Mouse (Mus musculus): ENCODE data around the gene Skiv2l.

Gene Skiv2l

DNA sequence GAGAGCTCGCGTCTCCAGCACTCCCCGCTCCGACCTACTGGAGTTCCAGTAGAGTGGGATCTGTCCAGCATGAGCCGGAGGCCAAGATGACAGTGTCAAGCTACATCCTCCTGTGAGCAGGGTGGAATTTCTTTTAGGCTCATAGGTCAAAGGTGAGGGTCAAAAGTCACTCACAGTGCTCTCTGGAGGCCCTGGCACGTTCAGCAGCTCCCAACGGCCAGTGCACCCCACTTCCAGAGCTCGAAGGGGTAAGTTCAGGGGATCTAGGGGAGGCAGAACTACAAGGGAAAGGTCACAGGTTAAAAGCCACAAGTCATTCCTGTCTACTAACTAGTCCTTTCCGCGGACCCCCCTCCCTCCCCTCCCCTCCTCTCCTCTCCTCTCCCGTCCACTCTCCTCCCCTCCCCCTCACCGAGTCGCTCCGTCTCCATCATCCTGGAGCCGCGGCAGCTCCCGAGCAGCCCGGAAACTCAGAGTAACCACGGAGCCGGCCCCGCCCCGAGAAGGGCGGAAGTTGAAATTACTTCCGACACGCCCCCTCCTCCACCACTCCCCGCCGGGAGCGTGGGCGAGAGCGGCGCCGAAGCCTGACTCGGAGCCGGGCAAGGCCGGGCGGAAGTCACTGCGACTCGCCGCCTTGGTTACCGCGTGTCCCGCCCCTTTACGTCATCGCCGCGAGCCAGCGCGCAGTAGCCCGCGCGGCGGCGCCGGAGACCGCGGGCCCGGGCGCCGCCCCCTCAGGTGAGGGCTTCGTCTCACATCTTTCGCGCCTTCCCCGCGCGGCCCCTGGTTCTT lies at the start of gene Skiv2l, which contains the start of gene Nelfe:
Skiv2l (minus strand) TSS at position 489 of the 795 bp plus-strand sequence.
Nelfe (plus strand) TSS at position 670 of the 795 bp plus-strand sequence.
- DNase-seq, result peak; percentile 99

DNA sequence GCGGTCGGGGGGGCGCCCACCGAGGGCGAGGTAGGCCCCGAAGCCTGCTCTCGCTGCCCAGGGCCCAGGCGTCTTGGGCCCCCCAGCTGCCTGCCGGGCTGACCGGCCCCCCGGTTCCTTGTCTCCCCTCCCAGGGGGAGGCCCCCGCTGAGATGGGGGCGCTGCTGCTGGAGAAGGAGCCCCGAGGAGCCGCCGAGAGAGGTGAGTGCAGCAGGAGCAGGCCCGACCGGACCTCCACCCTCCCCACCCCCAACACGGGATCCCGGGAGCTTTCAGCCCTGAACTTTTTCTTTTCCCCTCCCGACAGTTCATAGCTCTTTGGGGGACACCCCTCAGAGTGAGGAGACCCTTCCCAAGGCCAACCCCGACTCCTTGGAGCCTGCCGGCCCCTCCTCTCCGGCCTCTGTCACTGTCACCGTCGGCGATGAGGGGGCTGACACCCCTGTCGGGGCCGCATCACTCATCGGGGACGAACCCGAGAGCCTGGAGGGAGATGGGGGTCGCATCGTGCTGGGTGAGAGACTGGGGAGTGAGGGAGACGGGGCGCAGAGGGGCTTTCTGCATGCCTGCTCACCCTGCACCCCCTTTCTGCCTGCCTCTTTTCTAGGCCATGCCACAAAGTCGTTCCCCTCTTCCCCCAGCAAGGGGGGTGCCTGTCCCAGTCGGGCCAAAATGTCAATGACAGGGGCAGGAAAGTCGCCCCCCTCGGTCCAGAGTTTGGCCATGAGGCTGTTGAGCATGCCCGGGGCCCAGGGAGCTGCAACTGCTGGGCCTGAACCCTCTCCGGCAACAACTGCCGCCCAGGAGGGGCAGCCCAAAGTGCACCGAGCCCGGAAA lies 49.3 kb upstream of the Skiv2l start:
- peak; percentile 67 for DNase-seq

- no peak for DNase-seq
These were observed 48.7 kb upstream of the Skiv2l start for GRCm38 (mm10) chr17:34898706-34899052.

- DNase-seq, result peak; percentile 86
These were observed 48.2 kb upstream of the Skiv2l start, which contains the start of the genes C2 and Ehmt2 for GRCm38 (mm10) chr17:34898160-34898586. C2 (minus strand) TSS chr17:34898265. Ehmt2 (plus strand) TSS chr17:34898469.

DNA sequence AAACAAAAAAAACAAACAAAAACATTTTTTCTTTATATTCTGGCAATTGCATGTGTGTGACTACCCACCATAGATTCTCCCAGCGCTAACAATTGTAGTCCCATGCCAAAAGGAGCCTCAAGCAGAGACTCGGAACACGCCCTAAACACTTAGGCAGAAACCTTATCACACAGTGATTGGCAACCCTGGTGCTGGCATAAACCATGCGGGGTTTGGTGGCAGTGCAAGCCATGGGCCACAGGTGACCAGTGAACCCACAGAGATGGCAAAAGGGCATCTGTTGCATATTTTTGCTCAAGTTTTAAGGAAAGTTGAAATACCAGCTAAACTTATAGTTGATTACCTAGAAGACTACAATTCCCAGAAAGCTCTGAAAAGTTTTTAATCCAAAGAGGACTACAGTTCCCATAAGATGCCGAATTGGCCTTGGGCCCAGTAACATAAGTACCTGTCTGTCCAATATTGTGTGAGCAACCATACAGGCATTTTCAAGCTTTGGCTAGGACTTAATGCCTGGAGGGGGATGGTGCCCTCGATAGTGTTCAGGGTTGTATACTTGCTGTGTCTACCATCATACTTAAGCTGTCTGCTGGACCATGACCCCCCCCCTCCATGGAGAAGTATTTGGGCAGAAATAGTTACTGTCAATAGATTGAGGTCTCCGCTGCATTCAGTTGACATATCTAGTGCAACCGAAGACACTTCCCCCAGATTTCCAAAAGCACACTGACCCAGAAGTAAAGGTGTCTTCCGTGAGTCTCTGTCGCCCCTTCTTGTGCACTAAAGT lies 47.6 kb upstream of the Skiv2l start:
- no peak for DNase-seq

GRCm38 (mm10) chr17:34896366-34896765 lies 46.4 kb upstream of the Skiv2l start:
- DNase-seq, result peak; percentile 52

DNA sequence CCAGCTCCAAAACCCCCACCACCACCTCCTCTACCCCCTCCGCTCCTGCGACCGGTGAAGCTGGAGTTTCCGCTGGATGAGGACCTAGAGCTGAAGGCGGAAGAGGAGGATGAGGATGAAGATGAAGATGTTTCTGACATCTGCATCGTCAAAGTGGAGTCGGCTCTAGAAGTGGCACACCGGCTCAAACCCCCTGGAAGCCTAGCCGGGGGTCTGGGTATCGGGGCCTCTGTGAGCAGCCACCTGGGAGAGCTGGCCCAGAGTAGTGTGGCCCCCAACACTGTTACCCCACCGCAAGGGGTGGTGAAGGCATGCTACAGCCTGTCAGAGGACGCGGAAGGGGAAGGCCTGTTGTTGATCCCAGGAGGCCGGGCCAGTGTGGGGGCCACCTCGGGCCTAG lies 45.7 kb upstream of the Skiv2l start:
- no peak for DNase-seq

GRCm38 (mm10) chr17:34894801-34895530 lies 45.0 kb upstream of the Skiv2l start:
- DNase-seq, result peak; percentile 63

DNA sequence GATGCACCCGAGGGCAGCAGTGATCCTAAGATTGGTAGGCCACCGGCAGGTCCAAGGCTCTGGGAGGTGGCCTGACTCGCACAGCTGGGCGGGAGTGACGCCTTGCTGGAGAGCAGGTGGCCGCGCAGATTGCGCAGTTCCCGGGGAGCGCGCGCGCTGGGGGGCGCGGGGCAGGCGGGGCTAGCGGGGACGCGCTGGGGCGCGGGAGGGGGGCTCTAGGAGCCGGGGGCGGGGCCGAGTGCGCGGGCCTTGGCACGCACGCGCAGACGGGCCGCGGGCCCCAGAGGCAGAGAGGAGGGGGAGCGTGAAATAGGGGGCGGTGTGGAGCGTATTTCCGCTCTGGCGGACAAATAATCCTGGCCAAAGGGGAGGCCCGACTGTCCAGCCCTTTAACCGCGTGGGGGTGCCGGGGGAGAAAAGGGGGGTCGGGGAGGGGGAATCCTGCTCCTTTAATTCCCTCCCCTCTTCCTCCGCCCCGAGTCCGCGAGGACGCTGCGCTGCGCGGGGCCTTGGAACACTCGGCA lies 44.1 kb upstream of the Skiv2l start:
- peak; percentile 95 for DNase-seq

GRCm38 (mm10) chr17:34893072-34893824 lies 43.2 kb upstream of the Skiv2l start:
- no peak for DNase-seq

DNA sequence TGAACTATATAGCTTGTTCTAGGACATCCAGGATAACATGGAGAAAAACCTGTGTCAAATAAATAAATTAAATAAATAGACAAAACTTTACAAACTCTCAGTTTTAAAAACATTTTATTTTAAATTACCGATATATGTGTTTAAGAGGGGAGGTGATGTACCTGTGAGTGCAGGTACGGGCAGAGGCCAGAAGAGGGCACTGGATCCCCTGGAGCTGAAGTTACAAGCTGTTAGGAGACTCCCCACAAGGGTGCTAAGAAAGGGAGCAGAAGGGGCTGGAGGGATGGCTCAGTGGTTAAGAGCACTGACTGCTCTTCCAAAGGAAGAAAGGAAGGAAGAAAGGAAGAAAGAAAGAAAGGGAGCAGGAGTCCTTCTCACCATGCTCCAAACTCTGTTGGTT lies 41.4 kb upstream of the Skiv2l start:
- DNase-seq, result no peak

DNA sequence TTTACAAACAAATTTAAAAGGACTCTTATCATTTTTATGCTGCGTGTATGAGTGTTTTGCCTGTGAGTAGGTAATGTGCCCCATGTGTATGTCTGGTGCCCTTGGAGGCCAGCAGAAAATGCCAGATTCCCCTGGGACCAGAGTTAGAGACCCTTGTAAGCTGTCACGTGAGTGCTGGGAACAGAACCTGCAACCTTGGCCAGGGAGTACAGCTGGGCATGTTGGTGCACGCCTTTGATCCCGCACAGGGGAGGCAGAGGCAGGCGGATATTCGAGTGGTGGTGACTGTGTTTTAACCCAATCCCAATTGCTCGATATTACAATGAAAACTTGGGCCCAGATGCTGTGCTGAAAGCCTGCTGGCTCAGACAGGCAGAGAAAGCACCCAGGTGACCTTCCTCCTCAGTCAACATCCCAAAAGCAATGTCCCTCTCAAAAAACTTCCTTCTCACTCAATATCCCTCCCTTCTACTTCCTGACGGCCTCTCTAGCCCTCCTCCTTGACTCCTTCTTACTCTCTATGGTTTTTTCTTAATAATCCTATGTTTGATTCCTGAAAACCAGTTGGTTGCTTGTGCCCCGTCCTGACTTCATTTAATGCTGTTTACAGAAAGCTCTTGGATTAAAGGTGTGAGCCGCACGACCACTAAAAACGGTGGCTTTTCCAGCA lies 40.2 kb upstream of the Skiv2l start:
- no peak for DNase-seq

DNA sequence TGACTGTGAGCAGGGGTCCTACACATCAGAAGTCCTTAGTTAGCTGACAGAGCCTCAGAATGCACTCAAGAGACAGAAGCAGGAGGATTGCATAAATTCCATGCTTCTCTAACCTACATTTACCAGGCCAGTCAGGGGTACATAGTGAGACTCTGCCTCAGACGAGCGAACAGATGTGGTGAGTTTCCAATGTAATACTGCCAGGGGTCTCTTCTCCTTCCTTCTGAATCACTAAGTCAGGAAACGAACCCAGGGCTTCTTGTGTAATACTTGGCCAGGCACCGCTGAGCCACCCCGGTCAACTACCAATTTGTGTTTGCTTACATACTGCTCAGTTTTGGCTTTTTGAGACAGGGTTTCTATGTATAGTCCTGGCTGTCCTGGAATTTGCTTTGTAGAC lies 37.9 kb upstream of the Skiv2l start:
- no peak for DNase-seq

DNA sequence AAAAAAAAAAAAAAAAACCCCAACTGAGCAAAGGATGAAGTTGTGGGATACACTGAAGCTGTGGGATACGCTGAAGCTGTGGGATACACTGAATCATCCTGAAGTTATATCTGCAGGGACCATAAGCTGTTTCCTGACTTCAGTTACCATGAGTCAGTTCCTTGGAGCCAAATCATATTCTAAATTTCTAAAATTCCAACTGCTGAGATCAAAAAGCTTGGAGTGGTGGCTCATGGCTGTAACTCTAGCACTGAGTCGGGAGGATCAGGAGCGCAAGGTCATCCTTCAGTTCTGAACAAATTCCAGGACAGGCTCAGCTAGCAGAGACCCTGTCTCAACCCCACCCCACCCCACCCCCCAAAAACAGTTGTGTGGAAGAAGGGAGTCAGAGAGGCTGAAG lies 35.6 kb upstream of the Skiv2l start:
- DNase-seq, result no peak

- DNase-seq, result no peak
These were observed 34.7 kb upstream of the Skiv2l start for GRCm38 (mm10) chr17:34884704-34885103.

DNA sequence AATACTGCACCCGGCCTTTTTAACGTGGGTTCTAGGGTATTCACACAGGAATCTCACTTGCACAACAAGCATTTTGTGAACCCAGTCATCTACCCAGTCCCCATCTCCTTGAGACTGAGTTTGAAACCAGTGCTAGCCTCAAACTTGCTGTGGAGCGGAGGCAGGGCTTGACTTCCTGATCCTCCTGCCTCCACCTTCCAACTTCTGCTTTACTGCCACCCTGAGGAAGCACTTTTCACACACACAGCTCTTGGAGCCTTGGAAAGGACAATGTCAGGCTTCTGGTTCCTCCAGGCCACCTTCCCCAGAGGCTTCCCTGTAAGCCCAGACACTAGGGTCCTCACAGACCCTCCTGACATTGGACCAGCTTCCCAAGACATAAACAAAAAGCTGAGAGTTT lies 33.3 kb upstream of the Skiv2l start:
- DNase-seq, result no peak

DNA sequence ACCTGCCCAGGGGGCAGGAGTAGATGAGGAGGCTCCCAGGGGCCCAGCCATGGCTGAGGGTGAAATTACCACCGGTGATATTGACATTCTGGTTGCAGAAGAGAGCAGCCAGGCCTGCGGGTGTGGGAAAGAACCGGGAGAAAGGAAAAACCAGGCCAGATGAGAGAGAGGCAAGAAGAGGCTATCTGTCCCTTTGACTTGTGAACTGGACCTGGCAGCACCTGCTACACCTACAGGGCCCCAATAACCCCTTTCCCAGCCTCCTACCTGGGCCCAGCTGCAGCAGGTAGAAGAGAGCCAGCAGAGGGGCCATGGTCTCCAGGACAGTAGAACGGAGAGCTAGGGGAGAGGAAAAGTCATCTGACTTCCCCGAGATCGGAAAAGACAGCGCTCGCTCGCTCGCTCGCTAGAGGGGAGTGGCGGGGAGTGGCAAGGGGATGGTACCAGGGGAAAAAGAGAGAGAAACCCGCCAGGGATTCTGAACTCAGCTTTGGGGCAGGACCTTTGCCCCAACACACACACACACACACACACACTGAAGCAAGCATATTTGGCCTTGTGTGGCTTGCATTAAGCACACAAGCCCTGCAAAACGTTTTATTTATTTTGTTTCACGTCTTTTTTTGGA lies 31.8 kb upstream of the Skiv2l start, which contains the start of gene Gm20547:
Gm20547 (minus strand) TSS at position 360 of the 628 bp plus-strand sequence.
- no peak for DNase-seq

DNA sequence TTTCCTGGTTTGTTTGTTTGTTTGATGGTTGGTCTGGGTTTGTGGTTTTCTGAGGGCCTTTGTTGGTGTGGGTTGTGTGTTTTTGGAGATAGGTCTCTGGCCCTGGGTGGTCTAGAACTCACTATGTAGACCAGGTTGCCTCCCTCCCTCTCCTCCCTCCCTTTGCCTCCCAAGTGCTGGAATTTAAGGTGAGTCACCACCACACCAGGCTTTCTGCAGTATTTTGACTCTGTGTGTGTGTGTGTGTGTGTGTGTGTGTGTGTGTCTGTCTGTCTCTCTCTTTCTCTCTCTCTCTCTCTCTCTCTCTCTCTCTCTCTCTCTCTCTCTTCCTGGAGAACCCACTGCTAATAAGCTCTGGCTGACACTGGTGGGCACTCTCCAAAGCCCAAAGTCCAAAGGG lies 31.2 kb upstream of the Skiv2l start:
- no peak for DNase-seq

GRCm38 (mm10) chr17:34879336-34879879 lies 29.4 kb upstream of the Skiv2l start, which contains the start of gene Zbtb12:
Zbtb12 (plus strand) TSS chr17:34879483.
- DNase-seq, result no peak

- no peak for DNase-seq
These were observed 24.3 kb upstream of the Skiv2l start for GRCm38 (mm10) chr17:34874321-34874720.
